Mouse (Mus musculus): ENCODE measurements around the gene Bcl2l13.
A peak's percentile ranks its signal among the peaks of the same experiment; 100 is the strongest.
"Not testable (repeated sequence)": the region's sequence is repeated elsewhere in the genome, so short reads cannot be mapped to it uniquely, and the experiment has no call there.

The Bcl2l13 gene

DNA sequence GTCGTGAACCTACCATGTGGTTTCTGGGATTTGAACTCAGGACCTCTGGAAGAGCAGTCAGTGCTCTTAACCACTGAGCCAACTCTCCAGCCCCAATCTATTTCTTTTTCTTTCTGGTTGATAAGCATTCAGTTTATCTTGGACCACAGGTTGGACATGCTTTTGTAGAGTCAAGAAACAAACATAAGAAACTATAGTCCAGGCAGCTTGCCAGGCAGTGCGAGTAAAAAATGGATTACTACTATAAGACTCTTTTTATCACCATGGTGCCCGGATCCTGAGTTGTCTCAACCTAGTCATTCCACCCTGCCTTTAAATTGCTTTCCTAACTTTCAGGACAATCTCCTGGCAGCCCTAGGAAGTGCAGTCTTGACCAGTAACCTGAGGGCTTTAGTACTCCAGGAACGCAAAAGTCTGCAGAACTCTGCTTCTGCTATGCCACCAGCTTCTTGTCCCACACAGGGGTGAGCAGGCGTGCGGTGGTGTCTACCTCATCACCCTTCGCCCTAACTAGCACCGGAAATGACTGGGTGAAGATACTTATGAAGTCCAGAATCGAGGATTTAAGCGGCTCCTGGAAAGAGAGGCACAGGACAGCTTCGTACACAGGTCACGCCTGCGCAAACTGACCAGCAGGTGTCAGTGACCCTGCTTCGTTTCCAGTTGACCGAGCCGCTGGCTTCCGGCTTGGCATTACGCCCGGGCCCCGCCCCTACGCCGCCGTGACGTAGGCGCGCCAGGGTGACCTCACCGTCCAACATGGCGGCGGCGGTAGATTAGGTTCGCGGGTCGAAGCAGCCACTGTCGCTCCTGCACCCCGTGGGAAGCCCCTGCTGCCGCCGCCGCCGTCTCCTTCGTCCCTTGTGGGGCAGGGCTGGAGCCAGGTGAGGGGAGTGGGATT is at the start of gene Bcl2l13:
Gene Bcl2l13, plus strand, starts transcription at position 739 of the 901 bp plus-strand sequence.
- DNase-seq, result peak; percentile 95

DNA sequence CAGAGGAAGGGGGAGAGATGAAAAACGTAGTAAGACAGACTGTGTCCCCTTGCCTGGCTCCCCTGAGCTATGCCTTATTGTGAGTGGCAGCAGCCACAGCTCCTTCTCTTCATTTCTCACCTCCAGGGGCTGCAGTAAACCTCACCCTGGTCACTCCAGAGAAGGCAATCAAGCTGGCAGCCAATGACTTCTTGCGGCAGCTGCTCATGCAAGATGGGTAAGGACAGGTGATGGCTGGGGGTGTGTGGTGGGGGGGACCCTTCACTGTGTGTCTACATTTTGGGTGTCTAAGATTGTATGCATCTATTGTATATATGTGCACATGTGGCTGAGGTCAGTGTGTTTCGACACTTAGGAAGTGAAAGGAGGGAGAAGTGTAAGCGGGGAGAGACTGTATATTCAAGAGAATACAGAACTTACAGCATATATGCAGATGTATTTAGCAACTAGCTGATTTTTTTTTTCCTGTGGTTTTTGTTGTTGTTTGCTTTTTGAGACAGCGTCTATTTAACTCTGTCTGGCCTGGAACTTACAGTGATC is 47.9 kb upstream of the Bcl2l13 start:
- no peak for DNase-seq

DNA sequence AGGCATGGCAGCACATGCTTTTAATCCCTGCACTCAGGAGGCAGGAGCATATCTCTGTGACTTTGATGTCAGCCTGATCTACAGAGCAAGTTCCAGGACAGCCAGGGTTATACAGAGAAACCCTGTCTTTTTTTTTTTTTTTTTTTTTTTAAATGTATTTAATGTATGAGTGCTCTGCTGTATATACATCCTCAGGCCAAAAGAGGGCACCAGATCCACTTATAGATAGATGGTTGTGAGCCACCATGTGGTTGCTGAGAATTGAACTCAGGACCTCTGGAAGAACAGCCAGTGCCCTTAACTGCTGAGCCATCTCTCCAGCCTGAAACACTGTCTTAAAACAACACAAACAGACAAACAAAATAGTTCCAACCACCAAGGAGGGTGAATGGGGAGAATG is 47.1 kb upstream of the Bcl2l13 start:
- peak; percentile 49 for DNase-seq

- no peak for DNase-seq
Observed at GRCm38 (mm10) chr6:120790153-120790552, 45.9 kb upstream of the Bcl2l13 start.

- no peak for DNase-seq
Observed at GRCm38 (mm10) chr6:120790717-120791116, 45.3 kb upstream of the Bcl2l13 start.

GRCm38 (mm10) chr6:120792947-120793346 is 43.1 kb upstream of the Bcl2l13 start:
- no peak for DNase-seq

DNA sequence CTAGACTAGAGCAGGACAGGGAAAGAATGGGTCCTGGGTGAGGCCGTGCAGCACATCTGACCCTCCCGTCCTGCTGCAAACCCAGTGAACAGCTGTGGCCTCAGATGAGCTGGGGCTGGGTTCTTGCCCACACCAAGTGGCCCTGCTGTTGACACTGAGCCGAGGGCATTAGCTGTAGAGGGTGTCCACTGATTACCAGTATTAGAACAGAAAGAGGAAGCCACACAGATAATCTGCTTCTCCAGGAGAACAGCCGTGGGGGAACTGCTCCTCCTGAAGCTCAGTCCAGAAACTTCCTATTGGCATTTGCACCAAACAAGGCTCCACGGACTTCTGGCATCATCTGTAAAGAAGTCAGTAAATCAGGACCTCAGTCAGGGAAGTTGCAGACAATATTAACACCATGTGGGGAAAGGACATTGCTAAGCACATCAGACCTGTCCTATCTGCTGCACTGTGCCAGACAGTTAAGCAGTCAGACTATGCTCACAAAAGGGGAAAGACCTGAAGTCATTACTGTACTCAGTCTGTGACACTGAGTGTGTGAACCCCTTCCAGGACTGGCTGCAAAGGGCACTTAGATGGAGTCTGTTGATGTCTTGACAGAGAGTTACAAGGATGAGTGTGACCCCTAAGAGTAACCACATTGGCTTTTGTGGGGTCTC is 40.5 kb upstream of the Bcl2l13 start:
- DNase-seq, result no peak

DNA sequence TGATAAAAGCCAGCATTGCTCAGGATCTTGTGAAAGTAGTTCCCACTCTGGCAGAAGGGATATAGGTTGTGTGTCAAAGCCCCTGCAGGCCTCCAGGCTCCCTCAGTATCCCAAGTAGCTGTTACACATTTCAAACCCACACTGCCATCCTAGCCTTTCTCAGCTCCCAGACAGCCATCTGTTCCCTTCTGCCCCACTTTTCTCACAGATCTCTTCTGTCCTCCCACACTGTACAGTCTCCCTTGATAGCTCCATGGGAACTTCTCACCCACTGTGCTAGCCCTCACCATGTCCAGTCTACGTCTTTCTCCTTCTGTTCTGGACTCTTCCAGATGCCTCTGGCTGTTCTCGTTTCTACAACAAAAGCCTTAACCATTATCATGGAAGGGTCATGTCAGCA is 39.9 kb upstream of the Bcl2l13 start:
- no peak for DNase-seq

DNA sequence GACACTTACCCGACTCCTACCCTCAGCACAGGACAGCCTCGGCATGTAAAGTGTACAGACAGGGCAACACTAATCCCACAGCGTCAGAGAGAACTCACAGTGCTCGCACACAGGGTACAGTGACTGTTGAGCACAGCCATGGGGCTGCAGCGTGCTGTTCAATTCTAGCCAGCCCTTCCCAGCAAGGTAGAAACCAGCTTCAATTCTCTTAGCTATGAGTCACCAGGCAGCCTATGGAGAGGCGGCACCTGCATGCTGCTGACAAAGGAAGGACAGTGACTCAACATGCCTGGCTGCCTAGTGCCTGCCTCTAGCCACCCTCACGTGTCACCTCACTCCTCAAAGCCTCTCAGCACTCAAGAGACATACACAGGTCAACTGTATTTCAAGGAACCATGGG is 38.0 kb upstream of the Bcl2l13 start:
- no peak for DNase-seq

GRCm38 (mm10) chr6:120798905-120799304 is 37.1 kb upstream of the Bcl2l13 start:
- no peak for DNase-seq

DNA sequence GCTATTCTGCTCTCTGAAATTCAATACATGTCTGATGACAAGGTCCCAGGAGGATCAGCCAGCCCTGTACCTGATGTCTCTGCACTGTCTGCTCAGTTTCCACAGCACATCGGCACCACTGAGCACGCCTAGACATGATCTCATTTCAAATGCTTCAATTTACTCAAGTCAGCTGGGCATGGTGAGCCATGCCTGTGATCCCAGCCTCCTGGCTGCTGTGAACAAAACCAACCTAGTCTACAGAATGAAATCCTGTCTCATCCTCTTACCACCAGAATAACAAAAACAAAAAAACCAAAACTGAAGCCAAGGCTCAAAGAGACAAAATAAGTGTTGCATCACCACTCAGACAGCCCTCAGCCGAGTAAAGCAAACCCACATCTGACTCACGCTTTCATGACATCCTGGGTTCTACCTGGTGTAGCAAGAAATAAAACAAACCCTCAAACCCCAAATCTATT is 36.4 kb upstream of the Bcl2l13 start:
- DNase-seq, result no peak

- no peak for DNase-seq
Observed at GRCm38 (mm10) chr6:120806999-120807737, 28.8 kb upstream of the Bcl2l13 start.

GRCm38 (mm10) chr6:120807738-120808081 is 28.3 kb upstream of the Bcl2l13 start:
- DNase-seq, result no peak

DNA sequence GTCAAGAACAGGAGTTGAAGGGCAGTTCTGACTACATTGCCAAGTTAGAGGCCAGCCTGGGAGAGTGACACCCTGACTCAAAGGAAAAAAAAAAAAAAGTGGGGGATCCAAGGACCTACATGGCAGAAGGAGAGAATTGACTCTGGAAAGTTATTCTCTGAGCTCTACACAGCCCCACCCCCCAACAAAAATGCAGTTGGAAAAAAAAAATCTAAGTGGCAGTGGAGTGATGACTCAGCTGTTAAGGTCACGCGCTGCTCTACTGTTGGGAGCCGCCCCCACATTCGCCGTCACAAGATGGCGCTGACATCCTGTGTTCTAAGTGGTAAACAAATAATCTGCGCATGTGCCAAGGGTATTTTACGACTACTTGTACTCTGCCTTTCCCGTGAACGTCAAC is 24.0 kb upstream of the Bcl2l13 start:
- not testable (repeated sequence) for DNase-seq

- no peak for DNase-seq
Observed at GRCm38 (mm10) chr6:120819294-120819693, 16.7 kb upstream of the Bcl2l13 start.

DNA sequence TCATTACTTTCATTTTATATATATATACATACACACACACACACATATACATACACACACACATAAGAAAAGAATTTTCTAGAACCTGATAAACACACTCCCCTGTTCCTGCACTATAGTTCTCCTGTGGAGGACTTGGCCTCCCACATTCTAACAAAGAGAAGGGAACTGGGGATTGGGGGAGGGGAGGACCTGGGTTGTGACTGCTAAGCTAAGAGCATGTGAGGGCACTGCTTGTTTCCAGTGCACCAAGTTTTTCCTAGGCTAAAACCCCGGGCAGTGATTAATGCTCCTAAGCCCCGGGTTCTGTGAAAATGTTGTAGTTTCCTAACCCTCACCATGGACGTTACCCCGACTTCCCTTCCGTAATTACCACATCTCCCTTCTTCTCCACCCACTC is 15.9 kb upstream of the Bcl2l13 start:
- no peak for DNase-seq

- DNase-seq, result no peak
Observed at GRCm38 (mm10) chr6:120820941-120821340, 15.1 kb upstream of the Bcl2l13 start.

DNA sequence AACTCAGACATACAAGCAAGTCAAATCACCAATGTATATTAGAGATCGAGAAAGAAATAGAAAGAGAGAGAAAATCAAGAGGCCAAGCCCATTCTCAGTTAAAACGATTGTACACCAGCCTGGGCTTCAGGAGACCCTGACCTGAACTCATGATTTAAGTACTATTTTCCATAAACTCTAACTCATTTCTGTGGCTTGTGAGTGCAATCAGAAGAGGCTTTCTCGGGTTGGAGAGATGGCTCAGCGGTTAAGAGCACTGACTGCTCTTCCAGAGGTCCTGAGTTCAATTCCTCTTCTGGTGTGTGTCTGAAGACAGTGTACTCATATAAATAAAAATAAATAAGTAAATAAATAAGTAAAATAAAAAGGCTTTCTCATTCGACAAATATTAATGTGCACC is 14.3 kb upstream of the Bcl2l13 start:
- DNase-seq, result no peak

GRCm38 (mm10) chr6:120822307-120822928 is 13.6 kb upstream of the Bcl2l13 start, which contains the start of gene Atp6v1e1:
Atp6v1e1 (minus strand) TSS chr6:120822793.
- peak; percentile 98 for DNase-seq

- DNase-seq, result no peak
Observed at GRCm38 (mm10) chr6:120822937-120823614, 12.9 kb upstream of the Bcl2l13 start.

GRCm38 (mm10) chr6:120830056-120830455 is 6.0 kb upstream of the Bcl2l13 start:
- no peak for DNase-seq

Measured in embryo, embryonic 11 days (tissue).